Mouse (Mus musculus) neural tube, embryonic 12.5 days (tissue): ENCODE measurements at regions not wholly inside any gene's neighbourhood (a gene's known extent, or its start where the extent isn't known, plus 50 kb on each side); places are given as distances from the start of the nearest gene placed in this dataset.
"Not testable (repeated sequence)": the region's sequence is repeated elsewhere in the genome, so short reads cannot be mapped to it uniquely, and the experiment has no call there.

Experiments
- ATAC-seq: fragments of 200-750 bp; cut with Nextera tagmentation; 2 replicates; pipeline ENCODE4 v1.8.0; 2017; ENCODE audit warnings: low read depth, mild to moderate bottlenecking, moderate TSS enrichment, moderate library complexity; ENCODE audit not compliant: low FRiP score
- H3K27ac ChIP-seq: fragments of 300-500 bp; sonication (generic); 2 replicates; pipeline ENCODE4 v1.5.1; 2016
- H3K27me3 ChIP-seq: fragments of 300-500 bp; sonication (generic); replicated peaks from 2 replicates; pipeline ENCODE4 v1.6.1; 2016; ENCODE audit warnings: mild to moderate bottlenecking
- H3K36me3 ChIP-seq: fragments of 300-500 bp; sonication (generic); 2 replicates; pipeline ENCODE4 v1.6.1; 2016; ENCODE audit warnings: mild to moderate bottlenecking
- H3K4me1 ChIP-seq: fragments of 300-500 bp; sonication (generic); 2 replicates; pipeline ENCODE4 v1.6.1; 2016
- H3K4me2 ChIP-seq: fragments of 300-500 bp; sonication (generic); replicated peaks from 2 replicates; pipeline ENCODE4 v1.6.1; 2016; ENCODE audit warnings: mild to moderate bottlenecking
- H3K4me3 ChIP-seq: fragments of 300-500 bp; sonication (generic); 2 replicates; pipeline ENCODE4 v1.5.1; 2016
- H3K9ac ChIP-seq: fragments of 300-500 bp; sonication (generic); 2 replicates; pipeline ENCODE4 v1.6.1; 2016; ENCODE audit warnings: mild to moderate bottlenecking
- H3K9me3 ChIP-seq: fragments of 300-500 bp; sonication (generic); 2 replicates; pipeline ENCODE4 v1.6.1; 2016; ENCODE audit warnings: mild to moderate bottlenecking
- WGBS: fragments of 180-500 bp; shearing (Covaris S2); methylation state at CpG from one replicate; pipeline ENCODE4 v1.1.7; 2016; 5-methylcytosine and 5-hydroxymethylcytosine counted together

DNA sequence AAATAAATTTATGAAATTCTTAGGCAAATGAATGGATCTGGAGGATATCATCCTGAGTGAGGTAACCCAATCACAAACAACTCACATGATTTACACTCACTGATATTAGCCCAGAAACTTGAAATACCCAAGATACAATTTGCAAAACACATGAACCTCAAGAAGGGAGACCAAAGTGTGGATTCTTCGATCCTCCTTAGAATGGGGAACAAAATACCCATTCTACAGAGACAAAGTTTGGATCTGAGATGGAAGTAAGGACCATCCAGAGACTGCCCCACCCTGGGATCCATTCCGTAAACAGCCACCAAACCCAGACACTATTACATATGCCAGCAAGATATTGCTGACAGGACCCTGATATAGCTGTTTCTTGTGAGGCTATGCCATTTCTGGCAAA lies 971.2 kb downstream of the Agbl1 start:
- H3K27me3 ChIP-seq, H3K4me3 ChIP-seq, H3K4me2 ChIP-seq, H3K27ac ChIP-seq, H3K9ac ChIP-seq, H3K4me1 ChIP-seq, H3K36me3 ChIP-seq, H3K9me3 ChIP-seq, ATAC-seq: not testable (repeated sequence)
- 88% methylated on average over 2 of the region's 2 CpGs for WGBS

DNA sequence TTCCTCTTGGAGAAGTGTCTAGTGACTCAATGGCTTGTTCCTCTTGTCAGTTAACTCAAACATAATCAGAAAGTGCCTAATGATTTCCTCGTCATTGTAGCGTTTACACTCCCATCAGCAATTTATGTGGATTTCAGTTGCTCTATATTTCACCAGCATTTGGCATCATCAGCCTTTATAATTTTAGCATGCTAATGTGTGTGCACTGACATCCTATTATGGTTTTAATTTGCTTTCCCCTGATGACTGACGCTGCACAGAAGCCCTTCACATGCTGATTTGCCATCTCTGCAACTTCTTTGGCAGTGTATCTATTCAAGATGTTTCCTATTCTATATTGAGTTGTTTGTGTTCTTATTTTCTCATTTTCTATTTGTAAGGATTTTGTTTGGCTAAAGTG lies 975.9 kb downstream of the Agbl1 start:
- Histone ChIP-seq H3K27me3 (no peaks in the 10 kb centered on the region), H3K4me1 (no peaks in the 10 kb centered on the region), H3K27ac (no peak overlapping the region), H3K4me3 (no peak overlapping the region), H3K9ac (no peak overlapping the region), H3K36me3 (no peaks in the 10 kb centered on the region), H3K9me3 (no peaks in the 10 kb centered on the region), H3K4me2 (no peak overlapping the region)
- 84% methylated on average over 3 of the region's 3 CpGs for WGBS
- no peak for ATAC-seq

DNA sequence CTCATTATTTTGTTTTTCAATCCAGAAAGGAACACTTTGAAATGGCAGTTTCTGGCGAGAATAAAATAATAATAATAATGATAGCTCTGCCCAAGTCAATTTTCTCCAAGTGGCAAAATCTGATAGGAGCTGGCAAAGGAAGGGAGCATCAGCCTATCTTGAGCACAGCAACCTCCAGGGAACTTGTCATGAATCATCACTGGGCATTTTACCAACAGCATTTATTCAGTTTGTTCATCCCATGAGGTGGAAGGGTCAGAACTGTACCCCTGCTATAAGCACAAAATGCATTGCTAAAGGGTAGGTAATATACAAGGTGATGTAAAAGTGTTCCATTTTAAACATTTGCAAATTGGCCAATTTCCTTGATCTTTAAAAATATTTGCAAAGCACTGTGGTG lies 1019.7 kb downstream of the Agbl1 start:
- Histone ChIP-seq H3K27ac (no peak overlapping the region), H3K4me2 (no peak overlapping the region), H3K9me3 (no peaks in the 10 kb centered on the region), H3K9ac (no peak overlapping the region), H3K4me1 (no peaks in the 10 kb centered on the region), H3K27me3 (no peaks in the 10 kb centered on the region), H3K4me3 (no peak overlapping the region), H3K36me3 (no peaks in the 10 kb centered on the region)
- ATAC-seq, result no peak
- 87% methylated on average over 1 of the region's 1 CpGs for WGBS

DNA sequence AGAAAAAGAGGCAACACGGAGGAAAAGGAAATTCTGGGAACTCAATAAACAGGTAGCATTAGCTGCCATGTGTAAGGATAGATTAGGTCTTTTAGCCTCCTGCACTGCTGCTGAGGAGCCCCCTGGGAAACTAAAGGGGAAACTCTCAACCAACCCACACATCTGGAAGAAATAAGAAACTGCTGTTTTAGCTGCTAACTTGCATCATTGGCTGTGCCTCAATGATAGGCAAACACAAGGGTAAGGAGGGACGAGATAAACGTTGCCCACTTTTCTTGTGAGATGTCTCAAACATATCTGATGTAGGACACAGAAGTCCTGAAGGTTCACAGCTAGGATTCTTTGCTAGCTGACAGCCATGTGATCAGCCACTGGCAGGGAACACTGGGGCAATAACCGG lies 1058.0 kb downstream of the Agbl1 start:
- no peaks in the 10 kb centered on the region for H3K27me3 ChIP-seq
- no peak overlapping the region for H3K4me3 ChIP-seq
- H3K4me2 ChIP-seq, result no peak overlapping the region
- no peaks in the 10 kb centered on the region for H3K36me3 ChIP-seq
- no peak overlapping the region for H3K9ac ChIP-seq
- no peaks in the 10 kb centered on the region for H3K4me1 ChIP-seq
- H3K27ac ChIP-seq, result no peak overlapping the region
- no peaks in the 10 kb centered on the region for H3K9me3 ChIP-seq
- no peak for ATAC-seq
- 75% methylated on average over 4 of the region's 4 CpGs for WGBS

- no peaks in the 10 kb centered on the region for H3K4me1 ChIP-seq
- H3K9ac ChIP-seq, result no peak overlapping the region
- ATAC-seq, result no peak
- WGBS, result 29% methylated on average over 5 of the region's 5 CpGs
- no peak overlapping the region for H3K4me3 ChIP-seq
- no peaks in the 10 kb centered on the region for H3K9me3 ChIP-seq
- no peaks in the 10 kb centered on the region for H3K27me3 ChIP-seq
- no peak overlapping the region for H3K4me2 ChIP-seq
- no peak overlapping the region for H3K27ac ChIP-seq
- H3K36me3 ChIP-seq, result no peaks in the 10 kb centered on the region
Observed at GRCm38 (mm10) chr7:77294984-77295642, 1065.4 kb downstream of the Agbl1 start.

- no peak overlapping the region for H3K4me3 ChIP-seq
- 40% methylated on average over 3 of the region's 3 CpGs for WGBS
- no peak overlapping the region for H3K27ac ChIP-seq
- H3K4me2 ChIP-seq, result no peak overlapping the region; the same call in 1 of the 2 replicates
- H3K9me3 ChIP-seq, result no peaks in the 10 kb centered on the region
- ATAC-seq, result no peak
- H3K36me3 ChIP-seq, result no peaks in the 10 kb centered on the region
- no peak overlapping the region for H3K9ac ChIP-seq
- no peaks in the 10 kb centered on the region for H3K27me3 ChIP-seq
- no peaks in the 10 kb centered on the region for H3K4me1 ChIP-seq
Observed at GRCm38 (mm10) chr7:77303227-77303626, 1073.5 kb downstream of the Agbl1 start.

- WGBS, result 9% methylated on average over 11 of the region's 11 CpGs
- Histone ChIP-seq H3K27me3 (no peaks in the 10 kb centered on the region), H3K4me2 (peak overlapping the region; percentile 36; the same call in 1 of the 2 replicates), H3K4me1 (no peaks in the 10 kb centered on the region), H3K36me3 (no peaks in the 10 kb centered on the region), H3K9ac (no peak overlapping the region), H3K4me3 (no peak overlapping the region), H3K9me3 (no peaks in the 10 kb centered on the region), H3K27ac (no peak overlapping the region)
- ATAC-seq, result no peak
Observed at GRCm38 (mm10) chr7:77303935-77304334, 1074.2 kb downstream of the Agbl1 start.

DNA sequence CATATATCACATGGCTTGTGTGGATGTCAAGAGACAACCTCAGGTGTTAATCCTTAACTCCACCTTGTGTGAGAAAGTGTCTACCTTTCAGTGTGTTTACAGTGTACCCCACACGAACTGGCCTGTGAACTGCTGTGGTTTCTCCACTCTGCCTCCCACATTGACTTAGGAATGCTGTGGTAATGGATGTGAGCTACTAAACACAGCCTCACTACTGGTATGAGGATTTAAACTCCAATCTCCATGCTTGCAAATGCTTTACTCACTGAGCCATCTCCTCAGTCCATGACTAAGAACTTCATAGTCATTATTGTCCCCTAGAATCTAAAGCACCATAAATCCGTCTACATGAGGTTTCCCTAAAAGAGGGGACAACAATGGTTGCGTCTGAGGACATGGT lies 1075.8 kb downstream of the Agbl1 start:
- WGBS, result 47% methylated on average over 3 of the region's 3 CpGs
- H3K9ac ChIP-seq, result no peak overlapping the region
- H3K36me3 ChIP-seq, result no peaks in the 10 kb centered on the region
- no peak overlapping the region for H3K4me3 ChIP-seq
- H3K27me3 ChIP-seq, result no peaks in the 10 kb centered on the region
- H3K4me2 ChIP-seq, result no peak overlapping the region
- no peak overlapping the region for H3K27ac ChIP-seq
- H3K4me1 ChIP-seq, result no peaks in the 10 kb centered on the region
- no peak for ATAC-seq
- no peaks in the 10 kb centered on the region for H3K9me3 ChIP-seq

- Histone ChIP-seq H3K36me3 (no peaks in the 10 kb centered on the region), H3K4me2 (no peak overlapping the region), H3K4me1 (no peaks in the 10 kb centered on the region), H3K4me3 (no peak overlapping the region), H3K9ac (no peak overlapping the region), H3K9me3 (no peaks in the 10 kb centered on the region), H3K27me3 (no peaks in the 10 kb centered on the region), H3K27ac (no peak overlapping the region)
- 83% methylated on average over 2 of the region's 2 CpGs for WGBS
- ATAC-seq, result no peak
Observed at GRCm38 (mm10) chr7:77311661-77312060, 1082.0 kb downstream of the Agbl1 start.

DNA sequence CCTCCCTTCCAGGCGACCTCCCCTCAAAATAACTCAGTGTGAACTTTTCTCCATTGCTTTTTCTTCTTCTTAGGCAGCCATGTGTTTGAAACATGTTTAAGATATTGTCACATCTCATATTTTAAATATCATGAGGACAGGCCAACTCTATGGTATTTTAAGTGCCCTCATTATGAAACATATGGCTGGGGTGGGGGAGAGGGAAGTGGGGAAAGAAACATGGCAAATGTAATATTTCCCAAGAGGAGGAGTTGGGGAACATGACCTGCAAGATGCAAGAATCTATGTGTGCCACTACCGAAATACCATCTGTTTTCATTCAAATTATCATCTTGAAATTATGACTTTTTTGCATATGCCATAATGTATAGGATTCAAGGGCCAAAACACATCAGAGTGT lies 1095.5 kb downstream of the Agbl1 start:
- Histone ChIP-seq H3K4me2 (no peak overlapping the region), H3K27me3 (no peaks in the 10 kb centered on the region), H3K9ac (no peak overlapping the region), H3K4me3 (no peak overlapping the region), H3K4me1 (no peaks in the 10 kb centered on the region), H3K36me3 (no peaks in the 10 kb centered on the region), H3K9me3 (no peaks in the 10 kb centered on the region), H3K27ac (no peak overlapping the region)
- WGBS, result 68% methylated on average over 2 of the region's 2 CpGs
- no peak for ATAC-seq

GRCm38 (mm10) chr7:77326836-77327235 lies 1097.1 kb downstream of the Agbl1 start:
- no peak overlapping the region for H3K9ac ChIP-seq
- no peak overlapping the region for H3K27ac ChIP-seq
- no peak for ATAC-seq
- H3K4me1 ChIP-seq, result no peaks in the 10 kb centered on the region
- H3K4me2 ChIP-seq, result no peak overlapping the region
- H3K4me3 ChIP-seq, result no peak overlapping the region
- 95% methylated on average over 3 of the region's 3 CpGs for WGBS
- H3K9me3 ChIP-seq, result no peaks in the 10 kb centered on the region
- no peaks in the 10 kb centered on the region for H3K27me3 ChIP-seq
- H3K36me3 ChIP-seq, result no peaks in the 10 kb centered on the region

GRCm38 (mm10) chr7:77327516-77327915 lies 1097.8 kb downstream of the Agbl1 start:
- Histone ChIP-seq H3K36me3 (no peaks in the 10 kb centered on the region), H3K9me3 (no peaks in the 10 kb centered on the region), H3K4me1 (no peaks in the 10 kb centered on the region), H3K9ac (no peak overlapping the region), H3K27ac (no peak overlapping the region), H3K4me2 (no peak overlapping the region), H3K4me3 (no peak overlapping the region), H3K27me3 (no peaks in the 10 kb centered on the region)
- no peak for ATAC-seq
- WGBS, result 74% methylated on average over 2 of the region's 2 CpGs

- Histone ChIP-seq H3K27ac (no peak overlapping the region), H3K4me2 (no peak overlapping the region), H3K4me3 (no peak overlapping the region), H3K9ac (no peak overlapping the region), H3K27me3 (no peaks in the 10 kb centered on the region), H3K36me3 (no peaks in the 10 kb centered on the region), H3K4me1 (no peaks in the 10 kb centered on the region), H3K9me3 (no peaks in the 10 kb centered on the region)
- WGBS, result 76% methylated on average over 4 of the region's 4 CpGs
- no peak for ATAC-seq
Observed at GRCm38 (mm10) chr7:77338630-77339029, 1108.9 kb downstream of the Agbl1 start.
